Mouse (Mus musculus) kidney, postnatal 0 days (tissue): ENCODE data around the gene Zmynd12. TPM values are rescaled to one million over a fixed set of nuclear protein-coding genes. Genes with fewer than 3 reads are reported as not detected.
A peak's percentile ranks its signal among the peaks of the same experiment; 100 is the strongest.

Source experiments
- ATAC-seq: fragments of 200-750 bp; cut with Nextera tagmentation; replicated peaks from 2 replicates; pipeline ENCODE4 v1.8.0; 2017; ENCODE audit warnings: low read depth, moderate number of reproducible peaks, moderate TSS enrichment, moderate library complexity; ENCODE audit not compliant: low FRiP score
- DNase-seq: peaks from one replicate; pipeline ENCODE4 v3.0.0-alpha.2; 2016; ENCODE audit warnings: low spot score
- H3K27ac ChIP-seq: fragments of 300-500 bp; sonication (generic); 2 replicates; pipeline ENCODE4 v1.5.1; 2014; ENCODE audit warnings: mild to moderate bottlenecking
- H3K27me3 ChIP-seq: fragments of 300-500 bp; sonication (generic); 2 replicates; pipeline ENCODE4 v1.6.1; 2014; ENCODE audit warnings: low read length, mixed read lengths; ENCODE audit not compliant: insufficient read depth
- H3K36me3 ChIP-seq: fragments of 300-500 bp; sonication (generic); 2 replicates; pipeline ENCODE4 v1.6.1; 2014; ENCODE audit warnings: low read length, mixed read lengths; ENCODE audit not compliant: insufficient read depth
- H3K4me1 ChIP-seq: fragments of 300-500 bp; sonication (generic); replicated peaks from 2 replicates; pipeline ENCODE4 v1.6.1; 2014; ENCODE audit warnings: antibody characterized with exemption, low read length, mixed read lengths; ENCODE audit not compliant: insufficient read depth
- H3K4me2 ChIP-seq: fragments of 300-500 bp; sonication (generic); 2 replicates; pipeline ENCODE4 v1.6.1; 2014; ENCODE audit warnings: mild to moderate bottlenecking, low read length, moderate library complexity, mixed read lengths
- H3K4me3 ChIP-seq: fragments of 300-500 bp; sonication (generic); replicated peaks from 2 replicates; pipeline ENCODE4 v1.5.1; 2014; ENCODE audit warnings: low read depth, low read length
- H3K9ac ChIP-seq: fragments of 300-500 bp; sonication (generic); 2 replicates; pipeline ENCODE4 v1.6.1; 2014; ENCODE audit warnings: low read depth, low read length
- H3K9me3 ChIP-seq: fragments of 300-500 bp; sonication (generic); replicated peaks from 2 replicates; pipeline ENCODE4 v1.6.1; 2016; ENCODE audit warnings: low read length, inconsistent platforms, mixed read lengths
- CTCF ChIP-seq: IDR thresholded peaks from 2 replicates; pipeline ENCODE4 v1.5.1; 2016; ENCODE audit warnings: antibody characterized with exemption, low read depth, mild to moderate bottlenecking, moderate library complexity
- WGBS: fragments of 180-500 bp; shearing (Covaris S2); extraction: QIAGEN DNeasy Blood & Tissue Kit; methylation state at CpG from one replicate; pipeline ENCODE4 v1.1.7; 2014; 5-methylcytosine and 5-hydroxymethylcytosine counted together
- polyA plus RNA-seq: library from polyadenylated mRNA; unstranded; fragments of >200 nt; fragmentation: Nextera tagmentation; extraction: Ambion mirVana; gene quantifications from 2 replicates; pipeline ENCODE4 v1.2.1, GENCODE M21; 2015

Gene Zmynd12
- polyA plus RNA-seq, 1 experiment from 2014 or later, result 1.7 TPM

DNA sequence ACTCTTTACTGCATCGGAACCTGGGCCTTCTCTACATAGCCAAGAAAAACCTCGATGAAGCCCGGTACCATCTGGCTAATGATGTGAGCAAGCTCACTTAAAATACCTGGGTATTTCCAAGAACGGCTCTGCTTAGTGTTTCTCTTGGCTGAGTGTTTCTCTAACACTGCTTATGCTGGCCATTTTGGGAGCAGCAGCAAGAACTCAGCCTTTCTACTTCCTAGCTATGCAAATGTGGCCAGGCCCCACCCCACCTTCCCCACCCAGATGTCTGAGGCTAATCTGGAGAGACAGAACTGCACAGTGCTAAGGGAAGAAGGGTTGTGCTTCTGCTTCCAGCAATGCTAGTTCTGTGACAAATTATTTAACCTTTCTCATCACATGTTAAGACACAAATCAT, 19.2 kb downstream of the Zmynd12 start:
- Histone ChIP-seq H3K27ac (no peak overlapping the region), H3K9ac (no peak overlapping the region), H3K27me3 (no peaks in the 10 kb centered on the region), H3K4me2 (no peak overlapping the region), H3K9me3 (no peaks in the 10 kb centered on the region), H3K4me1 (no peaks in the 10 kb centered on the region), H3K4me3 (no peak overlapping the region), H3K36me3 (no peaks in the 10 kb centered on the region)
- DNase-seq (no peak), ATAC-seq (no peak)
- 85% methylated on average over 4 of the region's 4 CpGs for WGBS
- no peak for TF ChIP-seq CTCF

DNA sequence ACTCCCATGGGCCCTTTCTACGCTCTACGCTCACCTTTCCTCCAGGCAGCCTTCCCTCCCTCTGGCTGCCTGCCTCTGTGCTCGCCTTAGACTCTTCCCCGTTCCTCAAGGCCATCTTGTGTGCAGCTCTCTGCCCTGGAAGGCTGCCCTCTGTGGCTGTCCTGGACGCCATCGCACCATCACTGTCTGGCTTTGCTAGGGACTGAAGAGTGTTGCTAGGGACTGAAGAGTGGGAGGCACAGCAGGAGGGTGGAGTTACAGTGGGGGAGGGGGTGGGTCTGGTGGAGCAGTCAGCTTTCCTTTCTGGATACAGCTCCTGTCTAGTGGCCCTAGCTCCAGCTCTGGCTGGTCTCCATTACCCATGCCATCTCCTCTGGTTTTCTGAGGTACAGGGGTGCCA, 19.9 kb downstream of the Zmynd12 start:
- DNase-seq, result peak; percentile 49
- H3K9ac ChIP-seq, result no peak overlapping the region
- no peaks in the 10 kb centered on the region for H3K27me3 ChIP-seq
- no peaks in the 10 kb centered on the region for H3K4me1 ChIP-seq
- no peak overlapping the region for H3K4me2 ChIP-seq
- 21% methylated on average over 6 of the region's 6 CpGs for WGBS
- H3K4me3 ChIP-seq, result no peak overlapping the region
- TF ChIP-seq CTCF, result no peak
- no peaks in the 10 kb centered on the region for H3K9me3 ChIP-seq
- no peak; the same call in 1 of the 2 replicates for ATAC-seq
- H3K27ac ChIP-seq, result no peak overlapping the region
- no peaks in the 10 kb centered on the region for H3K36me3 ChIP-seq

DNA sequence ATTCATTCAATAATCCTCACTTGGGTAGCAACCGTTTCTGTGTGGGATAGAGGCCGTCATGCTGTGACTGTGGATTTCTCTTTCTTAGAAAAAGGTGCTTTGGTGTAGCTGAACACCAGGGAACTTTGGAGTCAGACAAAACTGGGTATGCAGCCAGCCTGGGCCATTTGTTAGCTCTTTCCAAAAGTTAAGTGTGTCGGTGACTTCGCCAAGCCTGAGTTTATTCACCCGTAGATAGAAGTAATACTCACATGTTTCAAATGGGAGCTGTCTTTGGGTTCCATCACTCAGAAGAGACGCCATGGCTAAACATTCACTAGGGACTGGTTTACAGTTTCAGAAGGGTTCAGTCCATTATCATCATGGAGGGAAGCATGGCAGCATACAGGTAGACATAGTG, 24.6 kb downstream of the Zmynd12 start:
- Histone ChIP-seq H3K4me2 (no peak overlapping the region), H3K4me3 (no peak overlapping the region), H3K9ac (no peak overlapping the region), H3K27me3 (no peaks in the 10 kb centered on the region), H3K4me1 (no peaks in the 10 kb centered on the region), H3K36me3 (no peaks in the 10 kb centered on the region), H3K27ac (no peak overlapping the region), H3K9me3 (no peaks in the 10 kb centered on the region)
- DNase-seq (no peak), ATAC-seq (no peak)
- no peak for TF ChIP-seq CTCF
- 92% methylated on average over 6 of the region's 6 CpGs for WGBS

DNA sequence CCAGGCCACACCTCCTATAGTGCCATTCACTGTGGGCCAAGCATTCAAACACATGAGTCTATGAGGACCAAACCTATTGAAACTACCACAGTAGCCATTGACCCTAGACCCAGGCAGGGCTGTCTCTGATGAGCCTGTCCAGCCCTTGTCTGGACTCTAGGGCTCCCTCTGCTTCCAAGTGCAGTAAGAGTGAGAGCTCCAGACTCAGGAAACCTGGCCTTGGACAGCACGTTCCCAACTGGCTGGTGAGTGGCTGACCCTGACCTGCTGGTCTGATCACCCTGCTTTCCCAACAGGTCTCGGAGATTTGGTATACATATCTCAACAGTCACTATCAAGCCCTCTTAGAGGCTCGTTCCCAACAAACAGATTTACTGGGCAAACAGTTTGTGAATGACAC, 25.2 kb downstream of the Zmynd12 start:
- no peak for TF ChIP-seq CTCF
- ATAC-seq, result no peak
- no peak overlapping the region for H3K4me3 ChIP-seq
- H3K9me3 ChIP-seq, result no peaks in the 10 kb centered on the region
- H3K4me1 ChIP-seq, result no peaks in the 10 kb centered on the region
- WGBS, result 85% methylated on average over 3 of the region's 3 CpGs
- H3K27ac ChIP-seq, result no peak overlapping the region
- DNase-seq, result no peak
- no peak overlapping the region for H3K4me2 ChIP-seq
- H3K9ac ChIP-seq, result no peak overlapping the region
- no peaks in the 10 kb centered on the region for H3K27me3 ChIP-seq
- no peaks in the 10 kb centered on the region for H3K36me3 ChIP-seq

DNA sequence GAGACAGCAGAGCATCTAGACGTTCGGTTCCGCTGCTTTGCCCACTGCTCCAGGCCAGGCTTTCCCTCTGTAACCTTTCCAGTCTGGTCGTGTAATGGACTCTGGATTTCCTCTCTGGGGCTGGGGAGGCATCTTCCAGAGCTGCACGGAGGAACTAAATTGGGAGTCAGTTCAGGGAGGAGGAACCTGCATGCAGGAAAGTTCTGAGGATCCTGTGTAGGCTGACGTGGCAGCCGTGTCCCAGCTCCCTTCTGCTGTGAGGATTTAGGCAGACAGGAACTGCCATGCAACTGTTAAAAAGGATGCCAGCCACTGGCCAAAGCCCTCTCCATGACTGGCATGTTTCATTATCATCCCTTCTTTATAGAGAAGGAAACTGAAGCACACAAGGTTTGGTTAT, 27.8 kb downstream of the Zmynd12 start:
- Histone ChIP-seq H3K4me3 (no peak overlapping the region), H3K4me1 (no peaks in the 10 kb centered on the region), H3K36me3 (no peaks in the 10 kb centered on the region), H3K4me2 (no peak overlapping the region), H3K9ac (no peak overlapping the region), H3K9me3 (no peaks in the 10 kb centered on the region), H3K27ac (no peak overlapping the region), H3K27me3 (no peaks in the 10 kb centered on the region)
- ATAC-seq (no peak), DNase-seq (no peak)
- WGBS, result 52% methylated on average over 7 of the region's 7 CpGs
- TF ChIP-seq CTCF, result no peak

DNA sequence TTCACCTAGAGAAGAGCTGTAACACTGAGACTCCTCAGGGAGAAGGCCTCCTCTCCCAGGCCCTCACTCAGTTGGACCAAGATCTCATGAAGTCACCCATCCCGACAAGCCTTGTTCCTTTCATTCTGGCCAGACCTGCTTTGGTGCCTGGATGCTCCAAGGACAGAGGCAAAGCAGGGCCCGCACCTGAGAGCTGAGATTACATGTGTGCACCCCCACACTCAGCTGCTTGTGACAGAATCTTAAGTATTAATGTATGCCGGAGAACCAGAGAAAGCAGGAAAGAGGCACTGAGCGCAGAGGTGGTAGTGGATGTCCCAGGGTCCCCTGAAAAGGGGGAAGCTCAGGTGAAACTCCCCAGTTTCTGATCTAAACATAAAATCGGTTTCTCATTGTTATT, 30.5 kb downstream of the Zmynd12 start:
- no peak for TF ChIP-seq CTCF
- no peaks in the 10 kb centered on the region for H3K36me3 ChIP-seq
- H3K27ac ChIP-seq, result no peak overlapping the region
- H3K4me1 ChIP-seq, result no peaks in the 10 kb centered on the region
- 71% methylated on average over 5 of the region's 5 CpGs for WGBS
- H3K4me3 ChIP-seq, result no peak overlapping the region
- no peak overlapping the region for H3K9ac ChIP-seq
- ATAC-seq (no peak), DNase-seq (no peak)
- no peaks in the 10 kb centered on the region for H3K27me3 ChIP-seq
- no peaks in the 10 kb centered on the region for H3K9me3 ChIP-seq
- H3K4me2 ChIP-seq, result no peak overlapping the region

DNA sequence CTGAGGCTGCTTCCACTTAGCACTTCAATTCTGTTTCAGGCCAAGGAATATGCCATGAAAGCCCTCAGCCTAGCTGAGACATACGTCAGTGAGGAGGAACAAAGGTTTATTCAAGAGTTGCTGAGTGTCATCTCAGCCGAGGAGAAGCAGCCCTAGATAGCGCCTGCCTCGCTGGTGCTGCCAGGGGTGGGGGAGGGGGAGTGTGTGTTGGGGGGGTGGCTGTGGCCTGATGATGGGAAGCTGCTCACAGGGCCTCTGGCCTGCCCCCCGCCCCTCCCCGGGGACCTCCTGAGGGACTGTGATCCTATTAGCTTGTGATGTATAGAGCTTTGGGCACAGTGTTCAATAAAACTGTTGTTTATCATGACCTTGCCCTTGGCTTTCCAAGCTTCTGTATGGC, 30.9 kb downstream of the Zmynd12 start:
- no peak for ATAC-seq
- WGBS, result 28% methylated on average over 6 of the region's 6 CpGs

More for the DNA sequence above, 30.9 kb downstream of the Zmynd12 start:
- no peak for DNase-seq
- Histone ChIP-seq H3K4me1 (no peaks in the 10 kb centered on the region), H3K27ac (no peak overlapping the region), H3K9ac (no peak overlapping the region), H3K4me3 (no peak overlapping the region), H3K4me2 (no peak overlapping the region), H3K27me3 (no peaks in the 10 kb centered on the region), H3K36me3 (no peaks in the 10 kb centered on the region), H3K9me3 (no peaks in the 10 kb centered on the region)
- TF ChIP-seq CTCF, result no peak
